Mouse (Mus musculus) gastrocnemius, postnatal 25 days (tissue): Measurements from ENCODE around the gene Bag3. TPM values are rescaled to one million over a fixed set of nuclear protein-coding genes. Genes with fewer than 3 reads are reported as not detected.

ENCODE experiments used
- microRNA-seq, 2 experiments: library from miRNA; unstranded; fragments of <30 nt; microRNA quantifications; one replicate each; pipeline ENCODE4 v1.2.0; 2021; ENCODE audit warnings: borderline replicate concordance in 2 of 2
- total RNA-seq, 2 experiments: library from RNA; stranded (reverse); gene quantifications; 1 replicate in 1 of 2; 2 replicates in 1 of 2; pipeline ENCODE4 v1.2.3; 2021

Bag3 gene
- total RNA-seq, 2 experiments from 2014 or later, result 122 to 129 TPM

Small RNAs within 50 kb of the gene (microRNA-seq; reads per million reads assigned to microRNA genes)
- gene Gm24365, result 0 reads per million in 2 experiments

Other genes with a start within 250 kb of the Bag3 start
- gene BC017158, start 225.4 kb upstream of the Bag3 start, total RNA-seq, result 1 to 10 TPM; 3.4 to 3.7 TPM
- gene Rgs10, start 104.9 kb upstream of the Bag3 start, total RNA-seq, result 1 to 10 TPM; 3.6 to 4.1 TPM
- 10 to 100 TPM; 36.3 to 40.6 TPM for gene Tial1, start 61.9 kb upstream of the Bag3 start, total RNA-seq
- 1 to 10 TPM; 2.3 to 4.1 TPM for gene Inpp5f, start 87.7 kb downstream of the Bag3 start, total RNA-seq
- gene Mcmbp, start 216.9 kb downstream of the Bag3 start, total RNA-seq, result 10 to 100 TPM; 13.3 to 13.7 TPM
- 10 to 100 TPM; 19.0 to 22.4 TPM for gene Sec23ip, start 221.3 kb downstream of the Bag3 start, total RNA-seq